Mouse (Mus musculus): ENCODE measurements around the gene Trak2. TPM values are rescaled to one million over a fixed set of nuclear protein-coding genes. Genes with fewer than 3 reads are reported as not detected.

The Trak2 gene
- polyA plus RNA-seq (2015; fragmentation: Nextera tagmentation; extraction: Ambion mirVana) = 11.5 and 12.0 TPM in 2 replicates

GRCm38 (mm10) chr1:58973366-58974221, at the start of gene Trak2, which contains the start of gene Stradb:
Trak2 (minus strand) TSS chr1:58973430.
Stradb (plus strand) TSS chr1:58973522.
- peak within 1 kb of the TSS; percentile 89 for H3K4me3 ChIP-seq (replicated peaks)
- peak; percentile 98 for ATAC-seq
- peaks cover 7% of the 10 kb centered on the region; the same call in 1 of the 2 replicates for H3K4me1 ChIP-seq (replicated peaks)
- H3K27ac ChIP-seq = peak within 1 kb of the TSS; percentile 82
- H3K9ac ChIP-seq = peak within 1 kb of the TSS; percentile 91
- H3K4me2 ChIP-seq (replicated peaks) = peak within 1 kb of the TSS; percentile 89
- no peaks in the 10 kb centered on the region for H3K9me3 ChIP-seq
- under 1% methylated on average over 69 of the region's 69 CpGs for WGBS
- no peaks in the 10 kb centered on the region for H3K36me3 ChIP-seq
- H3K27me3 ChIP-seq (replicated peaks) = no peaks in the 10 kb centered on the region

DNA sequence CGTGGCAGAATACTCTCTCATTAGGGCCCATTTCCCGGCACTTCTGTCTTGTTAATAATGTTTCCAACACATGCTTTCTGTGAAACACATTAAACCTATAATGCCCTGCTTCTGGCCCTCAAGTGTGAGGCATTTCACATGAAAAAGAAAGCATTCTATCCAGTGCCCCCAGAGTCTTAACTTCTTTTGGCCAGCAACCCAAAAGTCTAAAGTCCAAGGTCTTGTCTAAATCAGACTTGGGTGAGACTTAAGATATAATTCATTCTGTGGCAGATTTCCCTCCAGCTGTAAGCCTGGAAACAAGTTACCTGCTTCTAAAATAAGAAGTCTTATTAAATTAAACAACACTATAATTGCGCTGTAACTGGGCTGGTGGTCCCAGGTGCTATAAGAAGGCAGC, 48.3 kb upstream of the Trak2 start:
- H3K27me3 ChIP-seq (replicated peaks) = no peaks in the 10 kb centered on the region
- WGBS = 65% methylated on average over 3 of the region's 3 CpGs

GRCm38 (mm10) chr1:59009250-59009649, 36.0 kb upstream of the Trak2 start:
- 31% methylated on average over 4 of the region's 4 CpGs for WGBS

More for the DNA sequence above, 48.3 kb upstream of the Trak2 start:
- Histone ChIP-seq H3K4me2 (replicated peaks) (no peak overlapping the region), H3K36me3 (no peaks in the 10 kb centered on the region), H3K4me1 (replicated peaks) (no peaks in the 10 kb centered on the region), H3K9ac (no peak overlapping the region), H3K9me3 (no peaks in the 10 kb centered on the region), H3K27ac (no peak overlapping the region), H3K4me3 (replicated peaks) (no peak overlapping the region)
- ATAC-seq = no peak

DNA sequence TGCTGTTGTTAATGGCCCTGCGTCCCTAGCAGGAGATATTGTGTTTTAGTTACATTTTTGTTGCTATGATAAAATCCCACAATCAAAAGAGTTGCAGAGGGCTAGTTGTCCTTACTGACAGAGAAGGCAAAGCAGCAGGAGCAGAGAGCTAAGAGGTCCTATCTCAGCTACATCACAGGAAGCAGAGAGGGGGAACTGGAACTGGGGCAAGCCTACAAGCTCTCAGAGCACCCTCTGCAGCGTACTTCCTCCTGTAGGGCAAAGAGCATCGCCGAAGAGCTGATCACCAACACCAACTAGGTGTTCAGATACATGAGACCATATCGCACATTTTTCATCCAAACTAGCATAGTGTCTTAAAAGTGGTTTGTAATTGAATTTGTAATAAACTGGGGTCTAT, 22.1 kb upstream of the Trak2 start:
- Histone ChIP-seq H3K4me1 (replicated peaks) (no peaks in the 10 kb centered on the region), H3K27me3 (replicated peaks) (no peaks in the 10 kb centered on the region), H3K4me3 (replicated peaks) (no peak overlapping the region), H3K9me3 (no peaks in the 10 kb centered on the region), H3K36me3 (peaks cover 4% of the 10 kb centered on the region; the same call in 1 of the 2 replicates), H3K4me2 (replicated peaks) (no peak overlapping the region), H3K9ac (no peak overlapping the region), H3K27ac (no peak overlapping the region)
- WGBS = 90% methylated on average over 5 of the region's 5 CpGs
- ATAC-seq = no peak

More at GRCm38 (mm10) chr1:59009250-59009649, 36.0 kb upstream of the Trak2 start:
- H3K9ac ChIP-seq = no peak overlapping the region
- no peak overlapping the region for H3K4me3 ChIP-seq (replicated peaks)
- H3K9me3 ChIP-seq = no peaks in the 10 kb centered on the region
- no peak overlapping the region for H3K4me2 ChIP-seq (replicated peaks)
- H3K4me1 ChIP-seq (replicated peaks) = no peaks in the 10 kb centered on the region
- no peaks in the 10 kb centered on the region for H3K27me3 ChIP-seq (replicated peaks)
- ATAC-seq = no peak
- H3K27ac ChIP-seq = no peak overlapping the region
- no peaks in the 10 kb centered on the region for H3K36me3 ChIP-seq

DNA sequence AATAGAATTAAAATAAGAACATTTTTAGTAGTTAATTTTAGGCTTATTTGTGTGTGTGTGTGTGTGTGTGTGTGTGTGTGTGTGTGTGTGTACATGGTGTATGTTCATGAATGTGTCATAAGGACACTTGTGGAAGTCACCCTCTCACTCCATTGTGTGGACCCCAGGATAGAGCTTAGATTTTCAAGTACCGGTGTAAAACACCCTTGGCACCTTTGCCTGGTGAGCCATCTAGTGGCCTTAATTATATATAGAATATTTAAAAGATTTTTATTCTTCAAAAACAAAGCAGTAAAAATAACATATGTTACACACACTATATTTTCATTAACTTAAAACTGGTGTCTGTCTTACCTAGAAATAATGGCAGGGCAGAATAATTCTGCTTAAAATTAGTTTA, 20.5 kb upstream of the Trak2 start:
- H3K4me2 ChIP-seq (replicated peaks) = no peak overlapping the region
- H3K27ac ChIP-seq = no peak overlapping the region
- no peaks in the 10 kb centered on the region for H3K4me1 ChIP-seq (replicated peaks)
- H3K27me3 ChIP-seq (replicated peaks) = no peaks in the 10 kb centered on the region
- H3K36me3 ChIP-seq = peaks cover 4% of the 10 kb centered on the region; the same call in 1 of the 2 replicates
- no peak overlapping the region for H3K9ac ChIP-seq
- no peak overlapping the region for H3K4me3 ChIP-seq (replicated peaks)
- 25% methylated on average over 1 of the region's 1 CpGs for WGBS
- ATAC-seq = no peak
- H3K9me3 ChIP-seq = no peaks in the 10 kb centered on the region

DNA sequence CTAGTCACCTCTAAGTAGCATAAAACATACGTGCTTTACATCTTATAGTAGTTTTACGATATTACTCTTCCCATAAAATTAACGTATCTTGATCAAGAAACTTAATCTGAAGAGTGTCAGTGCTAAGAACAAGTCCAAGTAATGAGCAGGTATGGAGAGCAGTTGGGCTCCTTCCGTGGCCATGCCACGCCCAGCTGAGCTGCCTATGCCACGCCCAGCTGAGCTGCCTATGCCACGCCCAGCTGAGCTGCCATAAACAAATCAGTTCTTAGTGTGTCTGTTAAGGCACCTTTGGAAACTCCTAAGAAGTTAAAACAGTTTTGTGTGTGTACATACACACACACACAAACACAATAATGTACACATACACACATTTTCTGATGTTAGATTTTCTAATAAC, 19.9 kb upstream of the Trak2 start:
- peak; percentile 67 for ATAC-seq
- Histone ChIP-seq H3K9ac (no peak overlapping the region), H3K27me3 (replicated peaks) (no peaks in the 10 kb centered on the region), H3K4me3 (replicated peaks) (no peak overlapping the region), H3K9me3 (no peaks in the 10 kb centered on the region), H3K4me1 (replicated peaks) (no peaks in the 10 kb centered on the region), H3K27ac (no peak overlapping the region), H3K36me3 (peaks cover 4% of the 10 kb centered on the region; the same call in 1 of the 2 replicates), H3K4me2 (replicated peaks) (no peak overlapping the region)
- WGBS = 72% methylated on average over 7 of the region's 7 CpGs

DNA sequence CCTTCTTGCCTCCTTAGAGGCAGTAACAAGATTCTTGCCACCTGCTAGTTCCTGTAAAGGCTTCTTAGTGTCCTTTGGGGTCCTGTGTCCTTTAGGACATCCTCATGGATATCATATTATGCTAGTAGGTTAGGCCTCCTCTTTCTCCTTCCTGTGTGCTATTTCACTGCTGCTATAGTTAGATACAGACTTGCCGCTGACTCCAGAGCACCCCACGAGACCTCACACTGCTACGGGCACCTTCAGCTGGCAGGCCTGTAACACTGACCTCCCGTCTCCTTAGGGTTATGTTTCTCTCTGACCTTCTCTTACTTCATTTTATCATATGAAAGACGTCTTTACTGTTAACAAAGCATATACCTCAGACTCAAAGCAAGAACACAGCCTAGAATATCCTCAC, 11.4 kb upstream of the Trak2 start:
- Histone ChIP-seq H3K4me1 (replicated peaks) (no peaks in the 10 kb centered on the region), H3K27ac (no peak overlapping the region), H3K36me3 (no peaks in the 10 kb centered on the region), H3K4me3 (replicated peaks) (no peak overlapping the region), H3K27me3 (replicated peaks) (no peaks in the 10 kb centered on the region), H3K4me2 (replicated peaks) (no peak overlapping the region), H3K9me3 (no peaks in the 10 kb centered on the region), H3K9ac (no peak overlapping the region)
- ATAC-seq = no peak
- 88% methylated on average over 5 of the region's 5 CpGs for WGBS

DNA sequence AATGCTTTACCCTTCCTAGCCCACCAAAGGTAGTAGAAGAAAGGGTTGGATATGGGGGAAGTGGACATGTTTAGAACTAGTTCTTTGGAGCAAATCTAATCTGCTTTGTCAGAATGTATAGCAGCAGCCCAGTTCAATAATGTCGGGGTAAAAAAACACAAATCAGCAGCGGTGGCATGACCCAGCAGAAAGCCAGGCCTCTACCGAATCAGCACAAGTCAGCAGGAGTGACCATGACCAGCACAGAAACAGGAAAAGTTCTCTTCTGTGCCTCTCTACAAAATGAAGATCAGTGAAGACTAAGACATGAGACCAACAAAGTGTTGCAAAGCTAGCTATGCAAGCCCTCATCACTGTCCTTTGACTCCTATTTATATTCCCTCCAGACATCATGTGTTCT, 9.0 kb upstream of the Trak2 start:
- 89% methylated on average over 3 of the region's 3 CpGs for WGBS
- Histone ChIP-seq H3K27ac (no peak overlapping the region), H3K4me1 (replicated peaks) (no peaks in the 10 kb centered on the region), H3K9me3 (no peaks in the 10 kb centered on the region), H3K9ac (no peak overlapping the region), H3K4me2 (replicated peaks) (no peak overlapping the region), H3K36me3 (no peaks in the 10 kb centered on the region), H3K27me3 (replicated peaks) (no peaks in the 10 kb centered on the region), H3K4me3 (replicated peaks) (no peak overlapping the region)
- ATAC-seq = no peak

DNA sequence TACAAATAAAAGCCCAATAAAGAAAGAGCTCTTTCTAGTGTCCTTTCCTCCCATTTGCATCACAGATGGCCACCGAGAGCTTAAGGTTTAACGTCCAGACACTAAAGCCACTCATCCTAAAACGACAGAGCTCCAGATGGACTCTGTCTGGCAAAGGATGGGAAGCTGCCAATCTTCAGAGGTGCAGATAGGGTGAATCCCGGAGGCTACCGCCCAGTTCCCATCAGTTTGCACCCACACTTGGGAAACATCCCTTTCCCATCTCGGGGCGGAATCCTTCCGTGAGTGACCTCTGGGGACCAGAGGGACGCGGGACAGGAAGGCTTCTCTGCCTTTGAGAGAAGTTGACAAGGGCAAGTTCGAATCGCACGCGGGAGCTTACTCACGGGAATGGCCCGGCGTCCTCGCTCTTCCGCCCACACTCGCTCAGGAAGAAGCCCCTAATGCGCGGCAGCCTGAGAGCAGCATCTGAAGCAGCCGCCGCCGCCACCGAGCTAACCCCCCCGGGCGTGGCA, 322 bp downstream of the Trak2 start:
- ATAC-seq = peak; percentile 46
- H3K27ac ChIP-seq = peak overlapping the region; percentile 64
- under 1% methylated on average over 28 of the region's 28 CpGs for WGBS
- H3K9me3 ChIP-seq = no peaks in the 10 kb centered on the region
- H3K4me1 ChIP-seq (replicated peaks) = peaks cover 7% of the 10 kb centered on the region; the same call in 1 of the 2 replicates
- H3K9ac ChIP-seq = peak overlapping the region; percentile 91
- peak overlapping the region; percentile 89 for H3K4me3 ChIP-seq (replicated peaks)
- no peaks in the 10 kb centered on the region for H3K27me3 ChIP-seq (replicated peaks)
- H3K36me3 ChIP-seq = no peaks in the 10 kb centered on the region
- H3K4me2 ChIP-seq (replicated peaks) = peak overlapping the region; percentile 71

- Histone ChIP-seq H3K4me1 (replicated peaks) (peaks cover 7% of the 10 kb centered on the region; the same call in 1 of the 2 replicates), H3K9ac (no peak overlapping the region), H3K4me3 (replicated peaks) (no peak overlapping the region), H3K36me3 (no peaks in the 10 kb centered on the region), H3K4me2 (replicated peaks) (no peak overlapping the region), H3K27me3 (replicated peaks) (no peaks in the 10 kb centered on the region), H3K27ac (no peak overlapping the region), H3K9me3 (no peaks in the 10 kb centered on the region)
- no peak for ATAC-seq
- WGBS = 90% methylated on average over 6 of the region's 6 CpGs
Measured at GRCm38 (mm10) chr1:58971097-58971496, 2.1 kb downstream of the Trak2 start.

DNA sequence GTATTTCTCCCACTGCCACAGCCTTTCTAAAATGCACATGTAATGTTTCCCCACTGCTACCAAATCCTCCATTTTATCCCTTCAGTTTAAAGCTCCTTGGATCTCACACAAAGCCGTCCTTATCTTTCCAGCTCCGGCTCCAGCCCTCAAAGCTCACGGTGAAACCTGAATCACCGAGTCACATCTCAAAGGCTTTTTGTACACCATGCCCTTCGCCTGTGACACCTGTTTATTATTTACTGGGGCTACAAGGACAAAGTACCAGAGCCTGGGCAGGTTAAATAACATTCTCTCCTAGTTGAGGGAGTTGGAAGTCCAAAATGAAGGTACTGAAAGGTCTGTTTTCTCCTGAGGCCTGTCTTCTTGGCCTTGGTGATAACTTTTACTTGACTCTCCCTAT, 3.2 kb downstream of the Trak2 start:
- WGBS = 63% methylated on average over 5 of the region's 5 CpGs
- no peak overlapping the region for H3K4me2 ChIP-seq (replicated peaks)
- no peaks in the 10 kb centered on the region for H3K9me3 ChIP-seq
- ATAC-seq = no peak
- no peak overlapping the region for H3K9ac ChIP-seq
- no peak overlapping the region for H3K4me3 ChIP-seq (replicated peaks)
- H3K27me3 ChIP-seq (replicated peaks) = no peaks in the 10 kb centered on the region
- H3K27ac ChIP-seq = no peak overlapping the region
- no peaks in the 10 kb centered on the region for H3K36me3 ChIP-seq
- H3K4me1 ChIP-seq (replicated peaks) = peaks cover 7% of the 10 kb centered on the region; the same call in 1 of the 2 replicates

DNA sequence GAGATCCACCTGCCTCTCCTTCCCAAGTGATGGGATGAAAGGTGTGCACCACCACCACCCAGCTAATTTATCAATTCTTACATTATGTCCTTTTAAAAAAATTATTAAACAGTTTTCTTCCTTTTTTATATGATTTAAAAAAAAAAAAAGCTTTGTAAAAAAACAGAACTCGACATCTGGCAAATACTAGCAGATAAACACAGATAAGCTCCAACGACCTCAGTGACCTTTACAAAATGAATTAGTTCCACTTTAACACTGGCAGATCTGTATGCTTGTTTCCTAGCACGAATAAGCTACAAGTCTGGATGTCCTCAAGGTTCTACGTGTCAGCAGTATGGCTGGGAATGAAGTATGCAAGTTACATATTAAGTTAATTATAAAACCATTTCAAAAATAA, 5.7 kb downstream of the Trak2 start:
- Histone ChIP-seq H3K27me3 (replicated peaks) (no peaks in the 10 kb centered on the region), H3K9ac (no peak overlapping the region), H3K4me1 (replicated peaks) (peaks cover 7% of the 10 kb centered on the region; the same call in 1 of the 2 replicates), H3K27ac (no peak overlapping the region), H3K4me2 (replicated peaks) (no peak overlapping the region), H3K36me3 (no peaks in the 10 kb centered on the region), H3K9me3 (no peaks in the 10 kb centered on the region), H3K4me3 (replicated peaks) (no peak overlapping the region)
- ATAC-seq = no peak
- 25% methylated on average over 4 of the region's 4 CpGs for WGBS

Data from intestine, embryonic 15.5 days (tissue).